Comparison of ENCODE assay signal across 19 mouse cellular contexts in genomic region chrX:152130777-152131176, GRCm38 (mm10). TPM values are rescaled to one million over a fixed set of nuclear protein-coding genes. Genes with fewer than 3 reads are reported as not detected.
DNase-seq lines count a peak whose midpoint lies in the region; TF ChIP-seq lines count a peak whose summit lies in the region.
"Had no signal": no experiment of that assay in that cellular context is flagged by ENCODE, and none has a peak within 500 bp of the region (broad histone marks: within the 10 kb centered on the region; RNA-seq: fewer than 3 reads in every experiment).

No protein-coding gene starts in this region.

- H3K27ac ChIP-seq in cerebellum, adult 2 months (ENCODE audit: insufficient read depth, low read length): no peak overlapping the region
- H3K27ac ChIP-seq: forebrain, embryonic 13.5 days; neural tube, embryonic 13.5 days; stomach, postnatal 0 days had no signal

- no peaks in the 10 kb centered on the region for H3K4me1 ChIP-seq in cerebellum, adult 2 months (ENCODE audit: control insufficient read depth, insufficient read depth, low read length)
- H3K4me1 ChIP-seq: forebrain, embryonic 13.5 days; megakaryocyte, embryonic 14.5 days; neural tube, embryonic 13.5 days had no signal

- no peak overlapping the region for H3K4me3 ChIP-seq in cerebellum, adult 2 months (replicated peaks; ENCODE audit: insufficient read depth, low read depth, low read length)
- H3K4me3 ChIP-seq: erythroblast, embryonic 14.5 days; forebrain, embryonic 13.5 days; megakaryocyte, embryonic 14.5 days; neural tube, embryonic 13.5 days had no signal

- DNase-seq in cerebellum, adult 2 months: peak; percentile 26 to 29
- no peak for DNase-seq in cerebellum, adult 8-10 months
- DNase-seq in gastrocnemius, postnatal 25 days: peak; percentile 12
- no peak for DNase-seq in gastrocnemius, adult 18-20 months (ENCODE audit: low spot score)
- DNase-seq in brain, adult 2 months (ENCODE audit: low read depth, low spot score): peak; percentile 77
- peak; percentile 32 to 80 for DNase-seq in left cerebral cortex, postnatal 25 days (ENCODE audit: low spot score in 2 of 2)
- DNase-seq in adrenal gland, postnatal 10 days: no peak
- DNase-seq: adrenal gland, postnatal 25 days; heart, postnatal 10 days; kidney, adult 2 months; kidney, postnatal 10 days; lung, adult 18-20 months; lung, postnatal 14 days; midbrain, embryonic 14.5 days had no signal

- no peak for TF ChIP-seq CTCF in cerebellum, adult 2 months (IDR thresholded peaks at IDR 0.05; ENCODE audit: borderline replicate concordance, insufficient read depth, low read depth, low read length)

- intact Hi-C loops in left cerebral cortex, postnatal 25 days (cut with DNase I): loop anchor here (2.0 to 5.0 kb wide), 2 partner anchors 16 to 33 kb away; no protein-coding TSS in a partner anchor

- TF ChIP-seq POLR2A in cerebellum, adult 2 months (IDR thresholded peaks at IDR 0.05; ENCODE audit: borderline replicate concordance, insufficient read depth, low read length): no peak

- 39% methylated on average over 3 of the region's 3 CpGs for WGBS in cerebellum, adult 2 months

- no peaks in the 10 kb centered on the region for H3K27me3 ChIP-seq in cerebellum, adult 2 months (ENCODE audit: control insufficient read depth, insufficient read depth, low read length)

RNA-seq across cellular contexts. Expression of gene Iqsec2, which starts 13.3 kb away (rescaled TPM):
- 79.8 and 84.7 TPM in 2 replicates for polyA plus RNA-seq in cerebellum, adult 2 months (2012; rRNA removed)
- total RNA-seq in gastrocnemius, postnatal 25 days (2021): 10 to 100 TPM; 23.1 to 28.2 TPM
- 10 to 100 TPM; 19.3 to 25.3 TPM for total RNA-seq in gastrocnemius, adult 18-20 months (2021)
- total RNA-seq in left cerebral cortex, postnatal 25 days (2021): 100 to 1,000 TPM; 149 to 161 TPM
- 10 to 100 TPM; 25.3 to 30.0 TPM for total RNA-seq in adrenal gland, postnatal 10 days (2021)

Comparison
In these comparisons a context has a peak if more than half of its experiments do, and no peak if none do; other contexts are left out.
1. DNase-seq: peak in cerebellum, adult 2 months (2 of 2), gastrocnemius, postnatal 25 days (single experiment), brain, adult 2 months (single experiment) and left cerebral cortex, postnatal 25 days (2 of 2); none in cerebellum, adult 8-10 months (single experiment), gastrocnemius, adult 18-20 months (single experiment) and adrenal gland, postnatal 10 days (single experiment).
2. RNA of gene Iqsec2, which starts 13.3 kb away (total RNA-seq): 149 to 161 TPM in left cerebral cortex, postnatal 25 days; 25.3 to 30.0 TPM in adrenal gland, postnatal 10 days, 23.1 to 28.2 TPM in gastrocnemius, postnatal 25 days and 19.3 to 25.3 TPM in gastrocnemius, adult 18-20 months; every median in the first group is over 4 times any median in the second.